Mouse (Mus musculus): ENCODE measurements around the gene Kdm4d. TPM values are rescaled to one million over a fixed set of nuclear protein-coding genes. Genes with fewer than 3 reads are reported as not detected.
A peak's percentile ranks its signal among the peaks of the same experiment; 100 is the strongest.

Gene Kdm4d
- polyA plus RNA-seq (2015; fragmentation: Nextera tagmentation; extraction: Ambion mirVana) = 0.32 and 0.64 TPM in 2 replicates

DNA sequence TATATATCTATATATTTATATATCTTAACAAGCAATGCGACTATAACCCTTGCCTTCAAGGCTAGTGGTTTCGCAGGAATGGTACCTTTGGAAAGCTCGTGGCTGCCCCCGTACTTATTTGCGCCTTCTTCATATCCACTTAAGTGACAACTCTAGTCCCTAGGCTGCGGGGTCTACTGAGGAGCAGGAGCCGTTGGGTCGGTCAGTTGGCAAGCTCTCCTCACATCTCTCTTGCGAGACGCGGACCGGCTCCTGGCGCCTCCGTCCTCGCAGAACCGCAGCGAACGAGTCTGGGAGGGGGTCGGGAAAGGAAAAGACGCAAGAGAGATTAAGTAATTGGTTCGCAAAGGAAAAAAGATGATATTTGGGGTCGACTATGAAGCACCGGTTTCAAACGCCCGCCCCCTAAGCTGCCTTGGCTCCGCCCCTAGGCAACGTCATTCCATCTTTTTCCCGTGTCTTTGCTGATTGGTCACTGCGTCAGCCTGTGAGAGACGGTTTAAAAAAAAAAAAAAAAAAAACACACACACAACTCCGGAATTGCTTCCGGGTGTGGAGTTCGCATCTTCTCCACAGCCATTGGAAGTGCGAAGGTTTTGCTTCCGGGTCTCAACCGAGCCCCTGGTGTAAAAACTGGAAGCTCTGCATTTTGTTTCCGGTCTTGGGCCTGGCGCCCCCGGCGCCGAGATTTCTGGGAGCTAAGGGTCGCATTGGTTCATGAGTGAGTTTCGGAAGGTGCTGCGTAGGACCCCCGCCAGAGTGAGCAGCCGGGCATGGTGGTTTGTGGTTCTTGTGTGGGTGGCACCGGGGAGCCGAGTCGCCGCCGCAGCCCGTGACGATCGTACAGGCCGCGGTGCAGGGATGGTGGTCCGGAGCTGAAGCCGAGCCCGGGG, at the start of gene Kdm4d, which contains the start of gene Cwc15:
Gene Kdm4d, minus strand, starts transcription at position 460 of the 893 bp plus-strand sequence.
Gene Cwc15, plus strand, starts transcription at position 595 of the 893 bp plus-strand sequence.
- Histone ChIP-seq H3K4me3 (peak within 1 kb of the TSS; percentile 73), H3K9ac (peak within 1 kb of the TSS; percentile 86), H3K9me3 (no peaks in the 10 kb centered on the region), H3K27ac (replicated peaks) (peak within 1 kb of the TSS; percentile 81), H3K27me3 (no peaks in the 10 kb centered on the region), H3K4me1 (replicated peaks) (peaks cover 20% of the 10 kb centered on the region), H3K36me3 (peaks cover 32% of the 10 kb centered on the region), H3K4me2 (peak within 1 kb of the TSS; percentile 88)
- WGBS = under 1% methylated on average over 59 of the region's 59 CpGs
- ATAC-seq (ENCODE audit: low read depth) = peak; percentile 99

DNA sequence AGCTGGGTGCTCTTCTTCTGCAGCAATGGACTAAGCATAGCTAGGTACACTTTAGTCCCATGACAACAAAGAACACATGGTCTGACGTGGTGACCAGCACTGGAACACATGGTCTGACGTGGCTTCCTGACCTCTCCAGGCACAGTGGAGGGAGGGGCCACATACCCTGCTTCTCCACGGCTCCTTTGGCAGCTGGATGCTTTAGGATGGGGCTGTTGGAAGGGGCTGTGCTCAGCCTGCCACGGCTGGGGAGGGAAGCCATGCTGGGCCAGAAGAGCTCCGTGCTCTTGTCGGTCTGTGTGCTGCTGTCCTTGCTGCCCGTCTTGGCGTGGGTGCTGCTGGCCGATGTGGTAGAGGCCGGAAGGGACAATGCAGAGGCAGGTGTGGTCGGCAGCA, 48.1 kb upstream of the Kdm4d start:
- no peak overlapping the region for H3K27ac ChIP-seq (replicated peaks)
- no peaks in the 10 kb centered on the region for H3K9me3 ChIP-seq
- no peak overlapping the region for H3K4me3 ChIP-seq
- no peaks in the 10 kb centered on the region for H3K4me1 ChIP-seq (replicated peaks)
- no peaks in the 10 kb centered on the region for H3K27me3 ChIP-seq
- H3K9ac ChIP-seq = no peak overlapping the region
- 81% methylated on average over 11 of the region's 11 CpGs for WGBS
- 0 out of 2 replicates have a peak, but pooled peaks have one; percentile 27 for ATAC-seq (ENCODE audit: low read depth)
- H3K4me2 ChIP-seq = no peak overlapping the region
- H3K36me3 ChIP-seq = peaks cover 84% of the 10 kb centered on the region

DNA sequence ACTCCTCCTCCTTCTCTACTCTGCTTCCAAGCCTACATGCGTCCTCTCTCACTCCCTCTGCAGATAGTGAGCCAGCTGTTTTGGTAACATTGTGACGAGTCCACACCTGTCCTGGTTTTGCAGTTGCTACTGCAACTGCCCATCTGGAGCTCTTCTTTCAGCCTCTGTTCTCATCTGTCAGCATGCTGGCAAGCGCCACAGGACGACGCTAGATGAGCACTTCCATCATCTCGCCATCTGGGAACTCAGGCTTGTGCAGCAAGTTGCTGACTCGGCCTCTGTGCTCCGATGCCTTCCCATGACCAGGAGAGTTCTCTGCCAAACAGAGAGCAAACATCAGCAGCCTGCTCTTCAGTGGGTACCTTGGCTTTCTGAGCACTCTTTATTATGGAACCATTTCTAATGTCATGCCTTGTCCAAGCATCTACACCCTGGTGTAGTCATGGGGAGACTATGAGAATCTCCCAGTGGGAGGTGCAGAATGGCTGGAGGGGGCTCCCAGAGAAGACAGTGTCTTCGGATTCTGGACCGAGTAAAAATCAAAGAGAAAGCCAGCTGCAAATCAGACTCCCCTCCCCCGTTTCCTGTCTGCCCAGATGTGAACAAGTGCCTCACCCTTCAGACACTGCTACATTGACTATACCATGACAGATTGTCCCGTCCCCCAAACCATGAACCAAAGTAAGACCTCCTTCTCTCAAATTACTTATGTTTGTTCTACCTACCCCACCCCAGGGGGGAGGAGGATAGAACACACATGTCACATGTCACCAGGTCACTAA, 47.5 kb upstream of the Kdm4d start:
- Histone ChIP-seq H3K4me3 (no peak overlapping the region), H3K27me3 (no peaks in the 10 kb centered on the region), H3K9me3 (no peaks in the 10 kb centered on the region), H3K4me1 (replicated peaks) (no peaks in the 10 kb centered on the region), H3K27ac (replicated peaks) (no peak overlapping the region), H3K9ac (no peak overlapping the region), H3K4me2 (no peak overlapping the region), H3K36me3 (peaks cover 84% of the 10 kb centered on the region)
- WGBS = 72% methylated on average over 12 of the region's 12 CpGs
- no peak for ATAC-seq (ENCODE audit: low read depth)

DNA sequence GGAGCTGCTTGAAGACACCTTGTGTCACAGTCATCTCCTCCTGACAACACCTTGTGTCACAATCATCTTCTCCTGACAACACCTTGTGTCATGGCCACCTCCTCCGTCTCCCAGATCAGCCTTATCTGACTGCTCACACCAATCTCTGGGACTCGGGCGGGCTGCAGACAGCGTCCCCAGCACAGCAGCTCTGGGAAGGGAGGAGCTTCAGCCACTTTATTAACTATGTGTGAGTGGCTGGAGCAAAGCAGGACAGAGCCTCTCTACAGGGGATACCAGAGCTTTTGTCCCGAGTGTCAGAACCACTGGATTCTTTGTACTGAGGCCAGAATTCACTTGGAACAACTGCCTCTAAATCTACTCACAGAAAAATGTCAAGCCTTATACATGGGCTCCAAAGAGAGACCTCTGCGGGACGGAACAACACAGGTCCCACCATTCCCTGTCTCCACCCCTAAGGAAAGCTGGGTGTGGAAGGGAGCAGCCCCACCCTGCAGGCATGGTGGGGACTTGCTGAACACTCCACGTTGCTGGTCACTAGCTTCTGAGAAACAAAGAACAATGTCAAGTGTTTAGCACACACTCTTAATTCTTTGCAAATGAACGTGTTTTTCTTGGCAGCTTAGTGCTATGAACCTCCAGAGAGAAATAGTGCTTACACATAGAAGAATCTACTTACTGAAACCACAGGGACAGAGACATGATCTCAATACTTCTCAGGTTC, 43.9 kb upstream of the Kdm4d start:
- Histone ChIP-seq H3K27ac (replicated peaks) (no peak overlapping the region), H3K9ac (no peak overlapping the region), H3K36me3 (peaks cover 92% of the 10 kb centered on the region), H3K27me3 (no peaks in the 10 kb centered on the region), H3K4me2 (no peak overlapping the region), H3K4me1 (replicated peaks) (no peaks in the 10 kb centered on the region), H3K9me3 (no peaks in the 10 kb centered on the region), H3K4me3 (no peak overlapping the region)
- ATAC-seq (ENCODE audit: low read depth) = no peak
- 56% methylated on average over 9 of the region's 9 CpGs for WGBS

DNA sequence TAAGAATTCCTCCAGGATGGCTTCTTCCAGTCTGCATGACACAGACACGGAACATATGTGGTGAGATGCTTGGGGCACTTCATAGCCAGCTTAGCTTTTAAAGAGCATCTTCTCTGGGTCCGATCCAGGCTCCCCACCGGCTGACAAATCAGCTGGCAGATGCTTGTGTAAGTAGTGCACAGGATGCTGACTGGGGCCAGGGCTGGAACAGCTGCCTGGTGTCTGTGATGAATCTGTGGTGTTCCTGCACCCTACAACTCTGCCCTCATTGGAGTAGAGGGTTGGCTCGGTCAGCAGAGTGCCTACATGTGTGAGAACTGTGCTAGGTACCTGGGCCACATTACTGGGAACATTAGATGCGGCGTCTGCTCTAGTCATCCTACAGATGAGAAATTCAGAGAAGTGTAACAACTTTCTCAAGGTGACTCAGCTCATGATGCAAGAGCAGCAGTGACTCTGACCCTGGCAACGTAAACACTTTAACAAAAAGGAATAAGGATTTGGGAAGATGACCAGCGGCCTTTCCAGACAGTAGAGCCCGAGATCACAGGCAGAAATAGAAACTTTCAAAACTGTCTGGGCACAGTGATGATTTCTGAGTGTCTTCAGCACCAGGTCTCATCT, 34.7 kb upstream of the Kdm4d start:
- no peak for ATAC-seq (ENCODE audit: low read depth)
- no peak overlapping the region for H3K27ac ChIP-seq (replicated peaks)
- no peaks in the 10 kb centered on the region for H3K27me3 ChIP-seq
- WGBS = 89% methylated on average over 9 of the region's 9 CpGs
- peaks cover 13% of the 10 kb centered on the region for H3K36me3 ChIP-seq
- H3K9ac ChIP-seq = no peak overlapping the region
- no peak overlapping the region for H3K4me3 ChIP-seq
- no peak overlapping the region for H3K4me2 ChIP-seq
- H3K4me1 ChIP-seq (replicated peaks) = no peaks in the 10 kb centered on the region
- H3K9me3 ChIP-seq = no peaks in the 10 kb centered on the region

DNA sequence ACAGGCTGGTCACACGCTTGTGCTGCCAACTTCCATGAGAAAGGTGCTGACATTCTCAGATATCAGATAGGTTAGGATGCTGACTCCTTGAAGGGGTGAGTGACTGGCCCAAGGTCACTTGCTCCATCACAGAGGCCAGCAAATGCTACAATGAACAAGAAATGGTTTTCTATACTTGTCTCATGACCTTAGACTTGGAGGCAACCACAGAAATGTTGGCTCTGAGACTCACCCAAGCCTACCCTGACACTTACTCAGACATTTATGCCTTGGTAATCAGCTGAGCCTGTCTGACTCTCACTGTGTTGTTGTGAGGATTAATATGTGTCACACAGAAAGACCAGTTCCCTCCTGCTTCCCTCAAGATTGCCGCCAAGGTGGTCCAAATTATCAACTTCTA, 33.4 kb upstream of the Kdm4d start:
- Histone ChIP-seq H3K4me3 (no peak overlapping the region), H3K9ac (no peak overlapping the region), H3K36me3 (no peaks in the 10 kb centered on the region), H3K9me3 (no peaks in the 10 kb centered on the region), H3K4me1 (replicated peaks) (no peaks in the 10 kb centered on the region), H3K27ac (replicated peaks) (no peak overlapping the region), H3K4me2 (no peak overlapping the region), H3K27me3 (no peaks in the 10 kb centered on the region)
- no peak for ATAC-seq (ENCODE audit: low read depth)
- 90% methylated on average over 2 of the region's 2 CpGs for WGBS

DNA sequence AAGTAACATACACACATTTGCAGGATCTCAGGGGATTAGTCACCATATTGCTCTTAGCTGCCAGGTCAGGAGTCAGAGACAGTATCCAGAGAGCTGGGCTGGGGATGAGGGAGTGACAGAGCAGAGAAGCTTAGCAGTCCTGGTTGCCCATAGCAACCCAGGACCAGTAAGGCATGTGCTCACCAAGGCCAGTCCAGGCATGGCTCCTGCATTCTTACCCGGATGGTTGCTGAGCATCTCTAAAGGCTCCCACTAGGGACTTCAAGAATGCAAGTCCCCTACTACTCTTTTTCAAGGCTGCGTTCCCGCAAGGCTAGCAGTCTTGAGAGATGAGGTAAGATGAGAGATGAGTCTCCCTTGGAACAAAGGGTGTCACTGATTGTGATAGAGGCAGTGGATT, 32.0 kb upstream of the Kdm4d start:
- no peaks in the 10 kb centered on the region for H3K27me3 ChIP-seq
- H3K4me3 ChIP-seq = no peak overlapping the region
- H3K4me2 ChIP-seq = no peak overlapping the region
- no peaks in the 10 kb centered on the region for H3K4me1 ChIP-seq (replicated peaks)
- peak; percentile 84 for ATAC-seq (ENCODE audit: low read depth)
- H3K9ac ChIP-seq = no peak overlapping the region
- H3K36me3 ChIP-seq = no peaks in the 10 kb centered on the region
- no peak overlapping the region for H3K27ac ChIP-seq (replicated peaks)
- 29% methylated on average over 3 of the region's 3 CpGs for WGBS
- H3K9me3 ChIP-seq = no peaks in the 10 kb centered on the region

DNA sequence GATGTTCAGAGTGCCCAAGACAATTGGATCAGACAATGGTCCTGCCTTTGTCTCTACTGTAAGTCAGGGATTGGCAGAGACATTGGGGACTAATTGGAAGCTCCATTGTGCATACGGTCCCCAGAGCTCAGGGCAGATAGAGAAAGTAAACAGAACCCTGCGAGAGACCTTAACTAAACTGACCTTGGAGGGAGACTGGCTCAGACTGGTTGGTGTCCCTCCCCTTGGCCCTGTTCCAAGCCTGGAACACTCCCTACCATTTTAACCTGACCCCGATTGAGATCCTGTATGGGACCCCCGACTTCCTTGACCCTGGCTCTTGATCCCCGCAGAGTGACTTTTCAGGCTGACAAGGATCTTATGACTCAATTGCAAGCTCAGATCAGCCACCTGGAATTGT, 29.7 kb upstream of the Kdm4d start:
- no peak for ATAC-seq (ENCODE audit: low read depth)
- no peak overlapping the region for H3K27ac ChIP-seq (replicated peaks)
- no peaks in the 10 kb centered on the region for H3K9me3 ChIP-seq
- no peaks in the 10 kb centered on the region for H3K36me3 ChIP-seq
- no peak overlapping the region for H3K9ac ChIP-seq
- no peak overlapping the region for H3K4me3 ChIP-seq
- 84% methylated on average over 5 of the region's 5 CpGs for WGBS
- no peak overlapping the region for H3K4me2 ChIP-seq
- no peaks in the 10 kb centered on the region for H3K27me3 ChIP-seq
- no peaks in the 10 kb centered on the region for H3K4me1 ChIP-seq (replicated peaks)

DNA sequence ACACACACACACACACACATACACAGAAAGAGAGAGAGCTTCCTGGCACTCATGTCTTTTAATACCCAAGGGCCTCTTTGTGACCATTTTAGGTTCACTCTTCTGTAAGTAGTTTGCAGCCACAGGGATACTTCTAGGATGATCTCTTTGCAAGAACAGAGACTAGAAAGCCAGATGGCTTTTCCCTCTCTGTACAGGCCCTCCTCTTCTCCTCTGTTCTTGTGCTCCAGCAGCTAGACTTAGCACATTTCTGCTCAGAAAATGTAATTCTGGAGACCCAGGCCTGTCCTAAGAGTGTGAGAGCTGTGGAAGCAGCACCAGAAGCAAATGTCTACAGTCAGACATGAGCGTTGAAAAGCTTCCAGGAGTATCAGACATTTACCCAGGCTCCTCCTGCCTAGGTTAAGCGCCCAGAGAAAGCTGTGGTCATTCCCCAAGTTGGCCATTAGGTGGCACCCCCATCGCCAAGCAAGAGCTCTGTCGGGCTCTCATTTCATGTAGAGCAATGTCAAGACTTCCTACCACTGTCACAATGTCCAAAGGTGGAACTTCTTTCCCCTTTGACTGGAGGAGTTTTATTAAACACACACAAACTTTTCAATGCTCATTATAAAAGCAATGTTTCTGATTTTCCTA, 23.2 kb upstream of the Kdm4d start:
- Histone ChIP-seq H3K4me3 (no peak overlapping the region), H3K4me2 (no peak overlapping the region), H3K36me3 (no peaks in the 10 kb centered on the region), H3K27ac (replicated peaks) (no peak overlapping the region), H3K4me1 (replicated peaks) (no peaks in the 10 kb centered on the region), H3K9me3 (no peaks in the 10 kb centered on the region), H3K9ac (no peak overlapping the region), H3K27me3 (no peaks in the 10 kb centered on the region)
- 7% methylated on average over 4 of the region's 4 CpGs for WGBS
- ATAC-seq (ENCODE audit: low read depth) = peak; percentile 81; the same call in 1 of the 2 replicates

DNA sequence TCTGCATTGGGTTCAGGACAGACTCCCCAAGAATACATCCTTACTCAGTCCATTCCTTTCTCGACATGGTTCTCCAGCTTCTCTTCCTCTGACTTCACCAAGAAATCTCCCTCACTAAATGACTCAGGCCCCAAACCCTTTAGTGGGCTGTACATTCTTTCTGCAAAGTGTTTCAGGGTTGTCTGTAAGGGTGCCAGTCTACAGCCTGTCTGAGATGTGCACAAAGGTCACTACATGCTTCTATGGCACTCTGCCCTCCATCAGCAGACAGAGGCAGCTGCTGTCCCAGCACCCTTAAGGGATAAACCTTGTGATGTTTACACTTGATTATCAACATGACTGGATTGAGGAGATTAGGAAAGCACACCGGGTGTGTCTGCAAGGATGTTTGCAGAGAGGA, 21.4 kb upstream of the Kdm4d start:
- Histone ChIP-seq H3K36me3 (no peaks in the 10 kb centered on the region), H3K27me3 (no peaks in the 10 kb centered on the region), H3K4me2 (no peak overlapping the region), H3K4me1 (replicated peaks) (no peaks in the 10 kb centered on the region), H3K9me3 (no peaks in the 10 kb centered on the region), H3K9ac (no peak overlapping the region), H3K27ac (replicated peaks) (no peak overlapping the region), H3K4me3 (no peak overlapping the region)
- ATAC-seq (ENCODE audit: low read depth) = no peak
- WGBS = 71% methylated on average over 2 of the region's 2 CpGs

DNA sequence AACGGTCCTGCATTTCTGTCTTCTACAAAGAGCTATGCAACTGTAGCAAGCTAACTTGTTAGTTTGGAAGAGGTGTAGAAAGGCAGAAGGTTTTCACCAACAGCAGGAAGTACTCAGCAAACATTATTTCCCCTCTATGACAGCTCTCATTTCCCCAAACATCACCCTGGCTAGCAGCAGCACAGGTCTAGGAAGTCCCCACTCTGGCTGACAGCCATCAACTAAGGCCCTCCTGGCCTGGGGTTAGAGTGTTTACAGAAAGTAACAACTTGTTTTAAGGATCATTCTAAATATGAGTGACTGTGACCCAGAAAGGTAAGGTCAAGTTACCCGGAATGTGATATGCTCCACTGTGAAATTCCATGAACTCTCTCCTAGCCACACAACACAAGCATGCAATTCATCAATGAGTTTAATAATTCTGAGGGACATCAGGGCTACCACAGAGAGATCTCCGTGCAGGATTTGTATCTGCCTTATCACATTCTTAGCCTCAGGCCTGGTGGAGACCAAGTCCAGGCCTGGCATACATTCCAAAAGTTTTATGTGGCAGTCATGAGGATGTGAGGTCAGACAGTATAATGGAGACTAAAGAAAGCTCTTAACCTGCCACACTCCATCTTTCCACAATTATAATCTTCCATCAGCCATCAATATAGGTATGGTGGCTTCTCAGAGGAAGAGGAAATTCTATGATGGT, 20.8 kb upstream of the Kdm4d start:
- no peak for ATAC-seq (ENCODE audit: low read depth)

More for the DNA sequence above, 20.8 kb upstream of the Kdm4d start:
- H3K27me3 ChIP-seq = no peaks in the 10 kb centered on the region
- no peaks in the 10 kb centered on the region for H3K36me3 ChIP-seq
- H3K4me2 ChIP-seq = no peak overlapping the region
- no peaks in the 10 kb centered on the region for H3K4me1 ChIP-seq (replicated peaks)
- H3K4me3 ChIP-seq = no peak overlapping the region
- no peaks in the 10 kb centered on the region for H3K9me3 ChIP-seq
- no peak overlapping the region for H3K9ac ChIP-seq
- H3K27ac ChIP-seq (replicated peaks) = no peak overlapping the region
- WGBS = 75% methylated on average over 3 of the region's 3 CpGs

Measured in neural tube, embryonic 13.5 days (tissue).